Mouse (Mus musculus) retina, embryonic 14.5 days (tissue): ENCODE measurements around the gene Phactr4.
A peak's percentile ranks its signal among the peaks of the same experiment; 100 is the strongest.

Source experiments
- DNase-seq: peaks from one replicate; pipeline ENCODE4 v3.0.0-alpha.2; 2015; ENCODE audit warnings: low spot score

The Phactr4 gene

GRCm38 (mm10) chr4:132329835-132330354 lies 92.4 kb downstream of the Phactr4 start:
- DNase-seq, result no peak

GRCm38 (mm10) chr4:132329115-132329834 lies 93.0 kb downstream of the Phactr4 start, which contains the start of gene Trnau1ap:
Gene Trnau1ap, minus strand, starts transcription at chr4:132329538.
- peak; percentile 94 for DNase-seq

DNA sequence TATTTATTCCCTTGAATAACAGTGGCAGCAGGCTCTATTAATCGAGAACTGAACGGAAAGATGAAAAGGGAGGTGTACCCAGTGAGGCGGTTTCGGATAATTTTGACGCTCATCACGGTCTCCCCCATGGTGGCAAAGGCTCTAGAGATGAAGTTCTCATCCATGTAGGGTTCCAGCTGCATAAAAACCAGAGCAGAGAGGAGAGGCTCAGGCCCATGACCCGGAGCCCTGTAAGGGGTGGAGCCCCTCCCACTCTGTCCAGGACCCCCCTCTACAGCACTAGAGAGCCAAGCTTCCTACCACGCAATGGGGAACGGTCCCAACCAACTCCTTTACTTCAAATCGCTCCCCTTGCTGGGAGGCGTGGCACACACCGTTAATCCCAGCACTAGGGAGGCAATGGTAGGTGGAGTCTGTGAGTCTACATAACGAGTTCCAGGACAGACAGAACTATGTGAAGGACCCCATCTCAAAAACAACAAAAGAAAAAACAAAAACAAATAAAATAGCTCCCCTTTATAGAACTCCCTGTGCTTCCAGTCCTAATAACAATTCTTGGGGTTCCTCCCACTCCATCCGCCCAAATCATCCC lies 93.8 kb downstream of the Phactr4 start:
- no peak for DNase-seq

- no peak for DNase-seq
Observed at GRCm38 (mm10) chr4:132326481-132326880, 95.8 kb downstream of the Phactr4 start.

DNA sequence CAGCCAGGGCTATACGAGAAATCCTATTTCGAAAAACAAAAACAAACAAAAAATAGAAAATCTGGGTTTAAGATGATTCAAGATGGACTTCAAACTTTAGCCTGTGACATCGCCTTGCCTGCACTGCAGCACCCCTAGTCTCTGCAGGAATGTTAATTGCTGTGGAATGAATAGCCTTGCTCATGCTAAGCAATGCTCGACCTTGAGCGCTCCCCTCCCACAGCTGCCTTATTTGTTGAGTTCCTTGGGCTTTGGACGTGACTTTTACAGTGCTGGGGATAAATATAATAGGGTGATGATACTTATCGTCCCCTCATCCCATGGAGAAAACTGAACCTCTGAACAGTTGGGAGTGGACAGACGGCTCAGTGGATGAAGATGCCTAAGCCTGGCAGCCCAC lies 106.6 kb downstream of the Phactr4 start:
- DNase-seq, result no peak

DNA sequence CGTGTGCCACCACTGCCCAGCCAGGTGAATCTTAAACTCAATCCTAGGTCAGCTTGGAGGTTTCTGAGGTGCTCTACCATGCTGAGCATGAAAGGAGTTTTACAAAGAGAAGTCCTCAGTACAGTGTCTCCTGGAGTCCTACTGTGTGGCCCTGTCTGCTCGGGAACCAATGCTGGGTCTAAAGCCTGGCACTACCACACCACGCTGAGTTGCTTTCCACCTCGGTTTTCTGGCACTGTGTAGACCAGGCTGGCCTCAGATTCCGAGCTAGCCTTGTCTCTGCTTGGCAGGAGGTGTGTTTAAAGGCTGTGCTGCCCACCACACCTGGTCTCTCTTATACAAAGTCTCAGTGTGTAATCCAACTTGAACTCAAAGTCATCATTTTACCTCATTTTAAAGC lies 109.7 kb downstream of the Phactr4 start:
- no peak for DNase-seq

DNA sequence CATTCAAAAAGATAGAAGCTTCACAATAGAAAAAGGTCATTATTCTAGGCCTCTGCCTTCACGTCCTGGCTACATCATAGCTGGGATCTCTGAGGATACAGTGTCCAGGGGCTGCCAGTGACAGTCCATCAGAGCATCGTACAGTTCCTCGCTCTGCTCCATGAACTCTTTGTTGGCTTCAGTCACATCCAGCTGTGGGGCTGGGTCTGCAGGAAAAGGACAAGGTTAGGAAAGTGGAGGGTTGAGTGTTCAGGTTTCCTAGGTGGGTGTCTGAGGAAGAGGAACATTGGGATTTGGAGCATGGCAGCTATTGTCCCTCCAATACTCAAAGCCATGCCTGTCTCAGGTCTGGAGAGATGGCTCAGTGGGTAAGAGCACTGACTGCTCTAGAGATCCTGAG lies 110.5 kb downstream of the Phactr4 start:
- DNase-seq, result no peak

GRCm38 (mm10) chr4:132311209-132311608 lies 111.1 kb downstream of the Phactr4 start:
- no peak for DNase-seq

DNA sequence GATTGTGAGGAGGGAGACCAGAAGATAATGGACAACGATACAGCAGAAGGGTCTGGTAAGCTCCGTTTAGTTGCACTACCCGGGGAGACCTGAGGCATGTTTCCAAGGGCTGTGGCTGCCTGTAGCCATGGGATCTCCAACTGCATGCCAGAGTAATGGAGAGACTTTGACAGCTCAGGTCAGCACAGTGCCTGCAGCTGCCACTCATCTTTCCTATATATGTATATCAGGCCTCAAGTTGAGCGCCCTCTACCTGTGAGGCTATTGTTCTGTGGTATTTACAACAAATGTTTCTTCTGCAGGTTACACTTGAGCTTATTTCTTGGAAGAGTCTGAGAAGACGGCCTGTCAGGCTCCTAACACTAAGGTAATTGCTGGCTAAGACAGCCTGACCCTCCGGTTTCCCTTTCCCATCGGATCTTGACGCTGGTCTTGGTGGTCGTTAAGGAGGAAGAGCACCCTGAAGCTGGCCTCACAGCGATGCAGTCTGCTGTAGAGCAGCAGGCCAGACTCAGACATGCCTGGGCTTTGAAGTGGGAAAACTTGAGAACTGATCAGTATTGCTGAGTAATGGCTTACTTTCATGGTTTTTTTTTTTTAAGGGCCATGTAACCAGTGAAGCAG lies 112.3 kb downstream of the Phactr4 start:
- DNase-seq, result peak; percentile 59

DNA sequence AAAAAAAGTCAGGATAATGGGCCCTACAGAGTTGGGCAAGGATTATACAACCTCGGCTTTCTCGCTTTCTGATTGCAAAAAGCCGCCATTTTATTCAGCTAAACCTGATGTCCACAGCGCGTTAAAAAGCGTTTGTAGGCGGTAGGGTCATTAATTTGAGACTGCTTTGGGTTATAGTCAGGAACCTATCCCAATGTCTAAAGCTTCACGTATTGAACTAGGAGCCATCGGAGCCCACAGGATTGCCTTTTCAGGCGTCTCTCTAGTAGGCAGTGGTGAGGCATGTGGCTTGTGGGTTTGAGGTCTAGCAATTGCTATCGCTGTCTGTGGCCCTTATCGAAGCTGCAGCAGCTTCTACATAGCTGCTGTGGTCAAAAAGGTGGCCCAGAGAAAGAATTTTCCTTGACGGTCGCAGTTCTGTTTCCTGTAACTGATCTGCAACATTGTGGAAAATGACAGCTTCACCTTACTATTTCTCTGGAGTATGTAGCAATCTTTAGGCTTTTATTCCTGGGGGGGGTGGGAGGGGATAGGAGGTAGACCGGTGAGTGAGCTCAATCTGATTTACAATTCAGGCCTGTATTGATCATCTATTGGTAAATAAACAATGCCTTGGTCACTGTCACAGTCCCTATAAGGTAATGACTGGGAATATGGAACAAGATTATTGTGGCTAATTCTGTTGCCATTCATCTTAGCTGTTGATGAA lies 113.0 kb downstream of the Phactr4 start:
- DNase-seq, result peak; percentile 38

DNA sequence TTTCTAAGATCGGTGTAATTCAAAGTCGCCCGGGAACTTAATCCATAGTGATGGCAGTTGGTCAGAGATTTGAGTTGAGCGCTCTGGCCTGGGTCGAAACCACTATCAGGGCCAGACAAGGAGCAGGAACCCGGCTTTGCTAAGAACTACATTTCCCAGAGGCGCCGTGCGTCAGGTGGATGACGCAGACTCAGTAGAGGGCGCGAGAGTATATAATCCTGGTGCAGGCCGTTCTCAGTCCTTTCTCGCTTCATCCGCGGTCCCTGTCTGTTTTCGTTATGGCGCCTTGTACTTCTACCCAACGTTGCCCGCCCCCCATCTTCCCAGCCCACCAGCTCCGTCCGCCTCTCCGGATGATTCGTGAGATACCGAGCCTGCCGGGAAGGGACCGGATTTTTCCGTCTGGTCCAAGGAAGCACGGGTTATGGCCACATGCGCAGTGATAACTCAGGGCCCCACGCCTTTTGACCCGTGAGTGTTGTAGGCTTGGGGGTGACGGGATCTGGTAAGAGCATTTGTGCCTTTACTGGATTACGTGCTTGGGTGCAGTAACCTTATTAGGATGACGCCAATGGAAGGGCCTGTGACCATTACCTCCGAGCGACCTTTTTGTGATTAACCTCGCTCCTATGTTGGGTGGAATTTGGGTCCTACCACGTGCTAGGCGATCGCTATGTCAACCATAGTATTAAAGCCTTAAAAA lies 113.7 kb downstream of the Phactr4 start:
- DNase-seq, result peak; percentile 93

GRCm38 (mm10) chr4:132306004-132306403 lies 116.3 kb downstream of the Phactr4 start:
- no peak for DNase-seq
